In the genomic region with DNA sequence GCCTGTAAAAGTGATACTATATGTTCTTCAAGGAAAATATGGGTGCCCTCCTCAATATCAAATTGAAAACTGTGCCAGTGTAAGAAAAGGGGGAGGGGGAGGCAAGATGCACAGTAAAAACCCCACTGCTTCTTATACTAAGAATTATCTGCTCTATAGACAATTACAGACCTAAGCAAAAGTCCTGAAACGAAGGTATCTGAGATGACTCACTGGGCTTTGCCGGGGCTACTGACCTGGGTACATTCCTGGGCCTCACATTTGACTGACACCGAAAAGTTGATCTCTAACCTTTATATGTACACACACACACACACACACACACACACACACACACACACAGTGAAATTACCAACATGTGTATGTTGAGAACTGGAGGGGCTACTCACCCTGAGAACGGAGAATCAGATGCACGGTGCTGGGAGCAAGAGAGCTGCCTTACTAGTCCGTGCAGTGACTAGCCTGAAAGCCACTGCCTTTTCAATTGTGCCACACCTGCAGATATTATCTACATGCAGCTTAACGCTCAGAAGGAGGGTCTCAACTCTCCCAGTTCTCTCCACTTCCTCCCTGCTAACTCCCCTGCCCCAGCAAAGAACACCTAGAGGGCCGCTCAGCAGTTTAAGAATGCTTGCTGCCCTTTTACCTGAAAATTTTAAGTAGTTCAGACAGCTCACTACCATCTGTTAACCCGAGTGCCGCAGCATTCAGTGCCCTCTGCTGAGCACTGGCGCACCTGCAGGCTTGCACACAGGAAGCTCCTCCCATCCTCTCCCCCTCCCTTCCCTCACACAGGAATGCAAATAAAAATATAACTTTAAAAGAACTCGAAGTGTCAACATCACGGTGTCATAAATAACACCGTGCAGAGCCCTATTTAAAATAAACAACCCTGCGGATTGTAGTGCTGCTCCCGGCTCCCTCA, we compare ENCODE assay signal across 8 mouse cellular contexts. TPM values are rescaled to one million over a fixed set of nuclear protein-coding genes. Genes with fewer than 3 reads are reported as not detected.
DNase-seq lines count a peak whose midpoint lies in the region; ATAC-seq and TF ChIP-seq lines count a peak whose summit lies in the region.

No protein-coding gene starts in this region.

- H3K27me3 ChIP-seq in embryonic facial prominence, embryonic 13.5 days = no peaks in the 10 kb centered on the region; the same call in 1 of the 2 replicates
- H3K27me3 ChIP-seq in heart, adult 2 months (ENCODE audit: control insufficient read depth, insufficient read depth, low read length) = no peaks in the 10 kb centered on the region
- no peaks in the 10 kb centered on the region for H3K27me3 ChIP-seq in kidney, adult 2 months (replicated peaks; ENCODE audit: control insufficient read depth, insufficient read depth, low read length)
- H3K27me3 ChIP-seq in limb, embryonic 12.5 days = no peaks in the 10 kb centered on the region
- H3K27me3 ChIP-seq in midbrain, embryonic 14.5 days (ENCODE audit: control insufficient read depth, insufficient read depth, low read length) = no peaks in the 10 kb centered on the region
- H3K27me3 ChIP-seq in spleen, adult 2 months (ENCODE audit: control insufficient read depth, insufficient read depth, low read length) = no peaks in the 10 kb centered on the region

- H3K27ac ChIP-seq in embryonic facial prominence, embryonic 13.5 days = no peak overlapping the region
- H3K27ac ChIP-seq in heart, adult 2 months = peak overlapping the region; percentile 96
- peak overlapping the region; percentile 99 for H3K27ac ChIP-seq in kidney, adult 2 months (ENCODE audit: insufficient read depth, low read depth, low read length)
- H3K27ac ChIP-seq in limb, embryonic 12.5 days = no peak overlapping the region
- H3K27ac ChIP-seq in midbrain, embryonic 14.5 days (replicated peaks; ENCODE audit: low read depth, low read length) = no peak overlapping the region
- H3K27ac ChIP-seq in spleen, adult 2 months (ENCODE audit: insufficient read depth, low read length) = peak overlapping the region; percentile 100

- peak; percentile 73 for TF ChIP-seq POLR2A in heart, adult 2 months (IDR thresholded peaks at IDR 0.05; ENCODE audit: insufficient read depth, low read depth, low read length)
- peak; percentile 73 for TF ChIP-seq POLR2A in kidney, adult 2 months (IDR thresholded peaks at IDR 0.05; ENCODE audit: low read depth, low read length)
- peak; percentile 79 for TF ChIP-seq POLR2A in spleen, adult 2 months (IDR thresholded peaks at IDR 0.05; ENCODE audit: low read depth, low read length)

- H3K4me1 ChIP-seq in embryonic facial prominence, embryonic 13.5 days = peaks cover 5% of the 10 kb centered on the region
- H3K4me1 ChIP-seq in heart, adult 2 months (ENCODE audit: control insufficient read depth, insufficient read depth, low read length) = peaks cover 20% of the 10 kb centered on the region
- peaks cover 30% of the 10 kb centered on the region for H3K4me1 ChIP-seq in kidney, adult 2 months (ENCODE audit: control insufficient read depth, insufficient read depth, low read length)
- no peaks in the 10 kb centered on the region for H3K4me1 ChIP-seq in limb, embryonic 12.5 days (replicated peaks)
- H3K4me1 ChIP-seq in midbrain, embryonic 14.5 days (ENCODE audit: control insufficient read depth, insufficient read depth, low read length) = 0 out of 2 replicates have a peak, but pooled peaks cover 6% of the 10 kb centered on the region
- peaks cover 26% of the 10 kb centered on the region for H3K4me1 ChIP-seq in spleen, adult 2 months (ENCODE audit: control insufficient read depth, insufficient read depth, insufficient read length)

- H3K9ac ChIP-seq in embryonic facial prominence, embryonic 13.5 days = peak overlapping the region; percentile 59
- peak overlapping the region; percentile 89 for H3K9ac ChIP-seq in heart, adult 2 months (ENCODE audit: low read depth, low read length)
- peak overlapping the region; percentile 38; the same call in 1 of the 2 replicates for H3K9ac ChIP-seq in limb, embryonic 12.5 days (replicated peaks)
- H3K9ac ChIP-seq in midbrain, embryonic 14.5 days (replicated peaks; ENCODE audit: low read length) = peak overlapping the region; percentile 53; the same call in 1 of the 2 replicates

- TF ChIP-seq EP300 in heart, adult 2 months (IDR thresholded peaks at IDR 0.05; ENCODE audit: insufficient read depth, low read depth, low read length) = peak; percentile 96

- no peaks in the 10 kb centered on the region; the same call in 1 of the 2 replicates for H3K79me2 ChIP-seq in heart, adult 2 months (replicated peaks; ENCODE audit: control insufficient read depth, insufficient read depth, low read length)

- TF ChIP-seq CTCF in heart, adult 2 months (IDR thresholded peaks at IDR 0.05) = no peak
- TF ChIP-seq CTCF in kidney, adult 2 months (conservative IDR thresholded peaks at IDR 0.05; ENCODE audit: insufficient read depth, insufficient read length, low read depth, low read length) = peak; percentile 94
- peak; percentile 84 for TF ChIP-seq CTCF in spleen, adult 2 months (IDR thresholded peaks at IDR 0.05; ENCODE audit: extremely low read depth, insufficient read depth, insufficient read length, insufficient replicate concordance)

- no peaks in the 10 kb centered on the region for H3K36me3 ChIP-seq in embryonic facial prominence, embryonic 13.5 days
- H3K36me3 ChIP-seq in heart, adult 2 months (ENCODE audit: control insufficient read depth, insufficient read depth, low read length) = peaks cover 17% of the 10 kb centered on the region; the same call in 1 of the 2 replicates
- no peaks in the 10 kb centered on the region; the same call in 1 of the 2 replicates for H3K36me3 ChIP-seq in kidney, adult 2 months (ENCODE audit: control insufficient read depth, insufficient read depth, low read length)
- no peaks in the 10 kb centered on the region for H3K36me3 ChIP-seq in limb, embryonic 12.5 days
- no peaks in the 10 kb centered on the region for H3K36me3 ChIP-seq in midbrain, embryonic 14.5 days (ENCODE audit: control insufficient read depth, insufficient read depth, low read length)
- no peaks in the 10 kb centered on the region for H3K36me3 ChIP-seq in spleen, adult 2 months (ENCODE audit: control insufficient read depth, insufficient read depth, low read length)

- H3K9me3 ChIP-seq in embryonic facial prominence, embryonic 13.5 days = no peaks in the 10 kb centered on the region
- H3K9me3 ChIP-seq in limb, embryonic 12.5 days = no peaks in the 10 kb centered on the region
- no peaks in the 10 kb centered on the region for H3K9me3 ChIP-seq in midbrain, embryonic 14.5 days (ENCODE audit: control insufficient read depth, low read length)

- ATAC-seq in embryonic facial prominence, embryonic 13.5 days (ENCODE audit: insufficient number of reproducible peaks, insufficient read depth, low FRiP score, low TSS enrichment, low read depth) = peak; percentile 83
- peak; percentile 91 for ATAC-seq in limb, embryonic 12.5 days (ENCODE audit: insufficient number of reproducible peaks, insufficient read depth, low FRiP score, low TSS enrichment, low read depth)
- ATAC-seq in midbrain, embryonic 14.5 days (ENCODE audit: low FRiP score, low TSS enrichment) = peak; percentile 91

- peak overlapping the region; percentile 54 for H3K4me3 ChIP-seq in embryonic facial prominence, embryonic 13.5 days
- H3K4me3 ChIP-seq in heart, adult 2 months = peak overlapping the region; percentile 66
- peak overlapping the region; percentile 69 for H3K4me3 ChIP-seq in kidney, adult 2 months (ENCODE audit: insufficient read depth, low read depth, low read length)
- peak overlapping the region; percentile 44 for H3K4me3 ChIP-seq in limb, embryonic 12.5 days (replicated peaks)
- H3K4me3 ChIP-seq in midbrain, embryonic 14.5 days (replicated peaks; ENCODE audit: low read depth, low read length) = peak overlapping the region; percentile 45
- H3K4me3 ChIP-seq in spleen, adult 2 months (ENCODE audit: extremely low read depth, insufficient read depth, insufficient read length) = peak overlapping the region; percentile 89

- WGBS in embryonic facial prominence, embryonic 13.5 days = 16% methylated on average over 16 of the region's 16 CpGs
- 10% methylated on average over 16 of the region's 16 CpGs for WGBS in heart, adult 2 months
- WGBS in kidney, adult 2 months = 4% methylated on average over 16 of the region's 16 CpGs
- WGBS in limb, embryonic 12.5 days = 26% methylated on average over 16 of the region's 16 CpGs
- 21% methylated on average over 16 of the region's 16 CpGs for whole genome bisulfite sequencing in midbrain, embryonic 14.5 days
- under 1% methylated on average over 16 of the region's 16 CpGs for WGBS in spleen, adult 2 months

- H3K4me2 ChIP-seq in embryonic facial prominence, embryonic 13.5 days = peak overlapping the region; percentile 67
- H3K4me2 ChIP-seq in limb, embryonic 12.5 days = peak overlapping the region; percentile 58
- H3K4me2 ChIP-seq in midbrain, embryonic 14.5 days (ENCODE audit: low read length) = peak overlapping the region; percentile 76

- intact Hi-C loops in heart, adult 2 months (cut with DNase I) = loop anchor here (1.0 kb wide), 2 partner anchors 57 to 142 kb away; partner anchors contain the start of gene Clec2d

- DNase-seq in ovary, adult 18-20 months (ENCODE audit: low spot score) = peak; percentile 79
- DNase-seq in ovary, postnatal 10 days (ENCODE audit: low spot score) = no peak
- DNase-seq in heart, adult 2 months = peak; percentile 88 to 92
- DNase-seq in kidney, adult 2 months = peak; percentile 97
- peak; percentile 86 for DNase-seq in midbrain, embryonic 14.5 days
- DNase-seq in spleen, adult 2 months (ENCODE audit: low read depth in 1 of 2, low spot score in 2 of 2) = peak; percentile 82 to 92

RNA-seq across cellular contexts. Expression of gene Cd69, which starts 37.6 kb away (rescaled TPM):
- not detected in 2 replicates for polyA plus RNA-seq in embryonic facial prominence, embryonic 13.5 days (2015; fragmentation: Nextera tagmentation; extraction: Ambion mirVana)
- under 1 TPM; 0.26 to 0.48 TPM for total RNA-seq in heart, adult 2 months (2021)
- 0.20 and 0.49 TPM in 2 replicates for polyA plus RNA-seq in heart, adult 2 months (2012; rRNA removed)
- polyA plus RNA-seq in kidney, adult 2 months (2012; rRNA removed) = 0.11 and 0.78 TPM in 2 replicates
- 0.10 TPM in 1 of 2 replicates, not detected in the other for polyA plus RNA-seq in limb, embryonic 12.5 days (2016; fragmentation: Nextera tagmentation; extraction: Ambion mirVana)
- 0.21 TPM in 1 of 2 replicates, not detected in the other for polyA plus RNA-seq in midbrain, embryonic 14.5 days (2014; fragmentation: Nextera tagmentation; extraction: Ambion mirVana)
- polyA plus RNA-seq in spleen, adult 2 months (2012; rRNA removed) = 4.4 and 5.0 TPM in 2 replicates

RNA-seq across cellular contexts. Expression of gene Clec2d, which starts 57.2 kb away (rescaled TPM):
- polyA plus RNA-seq in embryonic facial prominence, embryonic 13.5 days (2015; fragmentation: Nextera tagmentation; extraction: Ambion mirVana) = 0.28 and 0.58 TPM in 2 replicates
- total RNA-seq in heart, adult 2 months (2021) = 10 to 100 TPM; 28.7 to 40.7 TPM
- 32.4 and 47.0 TPM in 2 replicates for polyA plus RNA-seq in heart, adult 2 months (2012; rRNA removed)
- 42.9 and 67.0 TPM in 2 replicates for polyA plus RNA-seq in kidney, adult 2 months (2012; rRNA removed)
- 0.23 TPM in 1 of 2 replicates, not detected in the other for polyA plus RNA-seq in limb, embryonic 12.5 days (2016; fragmentation: Nextera tagmentation; extraction: Ambion mirVana)
- polyA plus RNA-seq in midbrain, embryonic 14.5 days (2014; fragmentation: Nextera tagmentation; extraction: Ambion mirVana) = 0.17 TPM in 1 of 2 replicates, not detected in the other
- 47.0 and 47.4 TPM in 2 replicates for polyA plus RNA-seq in spleen, adult 2 months (2012; rRNA removed)

Comparison
In these comparisons a context has a peak if more than half of its experiments do, and no peak if none do; other contexts are left out.
1. H3K27ac ChIP-seq: peak in heart, adult 2 months (single experiment), kidney, adult 2 months (single experiment) and spleen, adult 2 months (single experiment); none in embryonic facial prominence, embryonic 13.5 days (single experiment), limb, embryonic 12.5 days (single experiment) and midbrain, embryonic 14.5 days (single experiment).
2. H3K9ac ChIP-seq: peak in every context shown above with its lines; median percentile 89 in heart, adult 2 months; 59 in embryonic facial prominence, embryonic 13.5 days; 53 in midbrain, embryonic 14.5 days; 38 in limb, embryonic 12.5 days.
3. RNA of gene Clec2d, which starts 57.2 kb away (polyA plus RNA-seq): 42.9 to 67.0 TPM in kidney, adult 2 months, 47.0 to 47.4 TPM in spleen, adult 2 months and 32.4 to 47.0 TPM in heart, adult 2 months; 0.28 to 0.58 TPM in embryonic facial prominence, embryonic 13.5 days, 0.23 TPM in limb, embryonic 12.5 days and 0.17 TPM in midbrain, embryonic 14.5 days; every median in the first group is over 10 times any median in the second.
4. Peak in every context shown above with its lines, with median percentiles within 50 percentile points of each other: ATAC-seq, H3K4me2 ChIP-seq, H3K4me3 ChIP-seq and POLR2A ChIP-seq.